Mouse (Mus musculus) forelimb bud, embryonic 11.5 days (tissue): ENCODE measurements around the gene Tenm4.

ENCODE experiments used
- DNase-seq: peaks from one replicate; pipeline ENCODE4 v3.0.0-alpha.2; 2012; ENCODE audit warnings: low read depth, low spot score

Gene Tenm4

DNA sequence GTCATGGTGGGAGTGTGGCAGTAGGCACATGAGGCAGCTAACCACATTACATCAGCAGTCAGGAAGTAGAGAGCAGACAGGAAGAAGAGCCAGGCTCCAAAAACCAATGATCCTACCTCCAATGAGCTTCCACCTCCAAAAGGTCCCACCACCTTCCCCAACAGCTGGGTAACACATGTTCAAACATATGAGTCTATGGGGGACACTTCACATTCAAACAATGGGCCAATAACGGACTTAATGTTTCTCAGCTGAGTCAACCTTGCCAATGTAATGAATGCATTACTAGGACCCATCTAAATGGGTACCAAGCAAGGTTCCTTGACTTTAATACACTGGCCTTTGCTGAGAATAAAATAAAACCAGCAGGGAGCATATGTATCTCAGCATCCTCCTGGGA, 635.5 kb downstream of the Tenm4 start:
- DNase-seq, result no peak

DNA sequence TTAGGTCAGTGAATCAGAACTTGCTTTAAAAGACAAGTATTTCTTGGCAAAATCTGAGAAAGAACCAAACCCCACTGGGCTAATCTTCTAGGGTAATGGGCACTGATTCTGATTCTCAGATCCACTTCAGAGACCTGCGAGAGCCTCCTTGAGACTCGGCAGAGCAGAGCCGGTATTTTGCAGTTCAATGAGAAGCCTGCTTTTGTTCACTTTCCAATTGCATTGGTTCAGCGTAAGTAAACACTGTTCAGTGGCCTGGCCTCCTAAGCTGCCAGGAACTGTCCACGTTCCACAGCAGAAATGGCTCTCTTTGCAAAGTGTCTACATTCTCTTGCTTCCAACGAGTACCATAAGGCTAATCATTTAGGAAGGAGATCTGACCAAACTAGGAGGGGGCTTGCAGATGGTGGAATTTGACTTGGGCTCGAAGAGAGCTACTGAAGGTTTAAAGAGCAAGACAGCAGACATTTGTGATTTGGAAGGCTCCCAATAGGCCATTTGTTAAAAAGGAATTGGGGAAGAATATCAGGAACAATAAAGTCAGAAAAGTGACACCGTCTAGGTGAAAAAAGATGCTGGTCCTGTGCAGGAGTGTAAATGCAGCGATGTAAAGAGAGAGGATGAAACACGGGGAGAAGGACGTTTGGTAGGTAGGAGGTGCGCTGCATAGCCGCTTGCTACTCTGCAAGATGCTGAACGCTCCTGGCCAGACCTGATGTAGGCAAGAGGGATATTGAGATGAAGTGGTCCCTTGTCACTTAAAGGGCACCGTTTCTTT, 636.4 kb downstream of the Tenm4 start:
- no peak for DNase-seq

- no peak for DNase-seq
Observed at GRCm38 (mm10) chr7:96808059-96808646, 637.1 kb downstream of the Tenm4 start.

- no peak for DNase-seq
Observed at GRCm38 (mm10) chr7:96811691-96812090, 640.6 kb downstream of the Tenm4 start.

DNA sequence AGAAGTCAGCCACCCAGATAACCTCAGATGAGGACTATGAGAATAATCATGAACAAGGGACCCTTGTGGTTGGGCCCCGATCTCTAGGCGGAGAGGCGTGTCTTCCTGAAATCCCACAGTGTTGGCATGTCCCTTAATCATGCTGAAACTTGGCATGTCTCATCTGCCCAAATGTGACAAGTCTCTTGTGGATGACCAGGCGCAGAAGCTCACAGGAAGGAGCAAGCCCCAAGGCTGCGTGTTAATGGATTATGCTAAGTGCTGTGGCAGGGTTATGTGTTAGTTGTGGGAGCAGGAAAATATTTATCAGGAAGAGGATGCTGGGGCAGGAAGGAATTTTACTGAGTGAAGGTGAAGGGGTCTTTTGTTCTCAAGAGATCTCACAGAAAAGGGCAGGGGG, 642.0 kb downstream of the Tenm4 start:
- DNase-seq, result no peak

DNA sequence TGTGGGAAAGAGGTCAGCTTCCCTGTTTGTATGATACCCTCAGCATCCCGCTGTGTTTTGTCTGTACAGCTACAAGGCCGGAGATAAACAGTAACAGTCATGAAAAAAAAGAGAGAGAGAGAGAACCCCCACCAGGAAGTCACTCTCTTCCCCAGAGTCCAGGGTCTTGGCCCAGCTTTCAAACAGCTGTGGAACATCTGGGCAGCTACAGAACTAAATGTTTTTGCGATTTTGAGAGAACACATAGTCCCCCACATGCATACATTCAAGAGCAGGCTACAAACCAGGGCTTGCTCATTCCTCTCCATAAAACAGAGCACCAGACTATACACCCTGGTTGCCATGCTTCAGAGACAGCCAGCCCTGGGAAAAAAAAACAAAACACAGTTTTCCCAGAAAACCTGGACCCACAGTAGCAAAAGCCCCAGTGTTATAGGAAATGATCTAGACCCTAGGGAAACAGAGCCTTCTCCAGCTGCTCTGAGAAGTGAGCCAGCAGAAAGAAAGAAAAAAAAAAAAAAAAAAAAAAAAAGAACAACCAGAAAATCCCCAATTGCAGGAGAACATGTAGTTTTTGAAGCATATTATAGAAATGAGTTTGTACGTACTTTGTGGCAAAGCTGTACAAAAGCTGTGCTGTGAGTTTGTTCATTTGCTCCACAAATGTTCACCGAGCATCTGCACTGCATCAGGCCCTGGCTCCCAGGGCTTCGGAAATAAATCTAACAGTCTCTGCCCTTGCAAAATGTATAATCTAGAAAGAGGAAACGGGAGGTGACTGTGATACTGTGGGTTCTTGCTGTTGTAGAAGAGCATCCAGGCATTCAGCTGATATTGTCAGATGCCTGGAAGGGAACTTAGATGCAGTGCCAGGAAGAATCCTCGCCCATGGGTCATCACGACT, 642.7 kb downstream of the Tenm4 start:
- peak; percentile 51 for DNase-seq

DNA sequence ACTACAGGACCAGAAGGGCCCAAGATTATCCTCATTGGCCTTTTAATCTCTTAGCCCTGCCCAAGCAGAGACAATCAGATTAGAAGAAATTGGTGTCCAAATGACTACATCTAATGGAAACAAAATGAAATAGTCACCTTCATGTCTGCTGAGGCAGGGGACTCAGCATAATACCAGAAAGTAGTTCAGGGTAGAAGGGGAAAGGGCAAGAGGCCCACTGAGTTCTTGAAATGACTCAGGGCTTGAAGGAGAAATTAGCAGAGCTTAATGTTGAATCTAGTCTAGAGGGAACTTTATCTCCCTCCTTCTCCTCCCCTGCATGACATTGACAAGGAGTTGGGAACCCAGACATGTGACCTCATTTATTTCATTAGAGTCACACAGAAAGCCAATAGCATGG, 643.5 kb downstream of the Tenm4 start:
- no peak for DNase-seq

DNA sequence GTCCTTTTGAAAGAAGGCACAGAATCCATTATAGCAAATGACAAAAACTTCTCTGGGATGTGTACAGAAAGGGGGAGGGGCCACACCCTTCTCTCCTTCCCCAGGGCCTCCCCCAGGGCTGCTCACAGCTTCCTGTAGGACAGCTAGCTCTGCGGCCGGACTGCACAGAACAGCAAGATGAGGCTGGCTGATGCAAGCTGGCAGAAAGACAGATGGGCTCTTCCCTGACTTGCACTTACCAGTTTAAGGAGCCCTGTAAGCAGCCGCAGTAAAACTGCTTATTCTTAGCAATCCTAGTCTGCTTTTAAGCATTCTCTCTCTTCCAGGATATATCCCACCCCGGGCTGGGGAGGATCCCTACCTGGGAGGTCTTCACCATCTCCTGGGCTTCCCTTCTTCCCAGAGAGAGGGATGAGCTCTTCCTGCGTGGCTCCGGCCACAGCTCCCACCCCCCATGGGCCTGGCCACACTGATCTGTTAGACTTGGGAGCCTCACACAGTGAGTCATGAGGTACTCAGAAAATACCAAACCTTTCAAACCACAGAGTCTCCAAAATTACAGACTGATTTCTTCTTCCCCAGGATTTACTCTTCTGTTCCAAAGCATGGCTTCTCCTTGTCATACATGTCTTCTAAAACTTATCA, 646.1 kb downstream of the Tenm4 start:
- no peak for DNase-seq

- no peak for DNase-seq
Observed at GRCm38 (mm10) chr7:96818236-96818916, 647.3 kb downstream of the Tenm4 start.

- no peak for DNase-seq
Observed at GRCm38 (mm10) chr7:96819538-96819937, 648.5 kb downstream of the Tenm4 start.

GRCm38 (mm10) chr7:96820343-96820742, 649.3 kb downstream of the Tenm4 start:
- DNase-seq, result peak; percentile 62

- no peak for DNase-seq
Observed at GRCm38 (mm10) chr7:96826101-96826500, 655.1 kb downstream of the Tenm4 start.

DNA sequence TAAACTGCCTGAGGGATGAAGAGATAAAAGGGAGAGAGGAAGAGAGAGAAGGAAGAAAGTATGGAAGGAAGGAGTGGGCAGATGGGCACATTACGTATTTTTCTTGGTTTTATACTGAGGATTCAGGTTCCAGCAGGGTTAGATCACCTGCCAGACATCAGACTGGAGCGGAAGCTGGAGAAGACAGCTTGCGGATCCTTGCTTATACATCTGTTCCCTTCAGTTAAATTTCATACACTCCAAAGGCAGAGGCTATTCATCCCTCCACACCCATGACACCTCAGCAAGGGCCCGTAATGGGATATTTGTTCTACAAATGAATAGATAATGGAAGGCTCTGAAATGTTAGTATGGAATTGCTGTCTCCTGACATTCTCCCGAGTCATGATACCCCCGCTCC, 655.6 kb downstream of the Tenm4 start:
- no peak for DNase-seq

DNA sequence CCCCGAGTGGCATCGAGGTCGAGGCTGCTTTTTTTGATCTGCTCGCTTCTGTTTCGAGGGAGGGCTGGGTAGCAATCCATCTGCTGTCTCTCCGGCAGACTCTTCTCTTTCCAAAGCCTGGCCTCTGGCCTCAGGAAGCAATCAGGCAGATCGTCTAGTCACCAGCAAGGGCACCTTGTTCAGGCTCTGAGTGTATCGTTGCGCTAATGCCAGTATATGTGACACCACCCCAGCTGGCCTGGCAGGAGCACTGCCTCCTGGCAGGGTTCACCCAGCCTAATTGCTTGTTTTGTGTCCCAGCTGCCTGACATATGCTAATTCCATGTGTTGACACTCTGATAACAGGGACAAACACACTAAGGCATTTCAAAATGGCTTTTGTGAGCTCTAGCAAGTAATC, 661.5 kb downstream of the Tenm4 start:
- DNase-seq, result no peak

GRCm38 (mm10) chr7:96833012-96833411, 662.0 kb downstream of the Tenm4 start:
- DNase-seq, result no peak

- DNase-seq, result no peak
Observed at GRCm38 (mm10) chr7:96834681-96835289, 663.7 kb downstream of the Tenm4 start.

DNA sequence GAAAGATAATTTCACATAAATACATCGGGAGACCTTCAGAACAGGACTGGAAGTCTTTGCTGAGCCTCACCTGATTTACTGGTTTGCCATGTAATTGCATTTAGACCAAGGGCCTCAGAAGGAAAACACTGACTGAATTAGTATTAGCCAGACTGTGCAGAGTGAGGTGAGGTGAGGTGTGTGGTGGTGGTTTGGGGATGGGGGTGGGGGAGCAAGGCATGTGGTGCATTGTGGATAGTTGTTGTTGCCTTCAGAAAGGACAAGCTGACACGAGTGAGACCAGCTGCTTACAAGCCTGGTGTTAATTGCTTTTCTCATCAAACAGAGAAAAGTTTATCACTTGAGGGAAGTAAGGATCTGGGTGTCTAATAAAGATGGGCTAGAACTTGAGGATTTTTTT, 664.3 kb downstream of the Tenm4 start:
- DNase-seq, result no peak

GRCm38 (mm10) chr7:96838271-96838841, 667.3 kb downstream of the Tenm4 start:
- DNase-seq, result no peak

DNA sequence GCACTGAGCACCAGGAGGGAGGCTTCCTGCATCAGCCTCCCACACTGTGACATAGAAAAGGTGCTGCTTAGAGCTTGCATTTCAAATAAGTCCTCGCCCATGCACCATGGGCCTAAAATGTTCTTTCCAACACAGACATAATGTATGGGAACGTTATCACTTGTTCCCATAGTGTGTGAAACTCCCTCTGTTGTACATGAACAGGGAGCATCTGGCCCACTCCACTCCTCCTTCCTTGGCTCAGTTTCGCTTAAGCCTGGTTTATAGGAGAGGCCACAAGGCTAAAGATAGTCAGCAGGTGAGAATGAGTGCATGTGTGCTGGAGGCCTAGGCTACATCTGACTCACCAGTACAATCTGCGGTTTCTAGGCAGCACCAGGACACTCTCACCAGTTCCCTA, 667.9 kb downstream of the Tenm4 start:
- no peak for DNase-seq

- DNase-seq, result no peak
Observed at GRCm38 (mm10) chr7:96839586-96839985, 668.5 kb downstream of the Tenm4 start.
